ENCODE assay signal across 10 mouse cellular contexts in genomic region chr8:104569559-104569958, GRCm38 (mm10). TPM values are rescaled to one million over a fixed set of nuclear protein-coding genes. Genes with fewer than 3 reads are reported as not detected.
DNase-seq lines count a peak whose midpoint lies in the region; ATAC-seq and TF ChIP-seq lines count a peak whose summit lies in the region.
"Had no signal": no experiment of that assay in that cellular context is flagged by ENCODE, and none has a peak within 500 bp of the region (broad histone marks: within the 10 kb centered on the region; RNA-seq: fewer than 3 reads in every experiment).

No protein-coding gene starts in this region.

- no peak overlapping the region for H3K4me3 ChIP-seq in kidney, embryonic 16.5 days (ENCODE audit: low read length)
- no peak overlapping the region for H3K4me3 ChIP-seq in MEL (ENCODE audit: control insufficient read depth in 1 of 2, insufficient read depth in 1 of 2, low read depth in 2 of 2, low read length in 2 of 2)
- H3K4me3 ChIP-seq in lung, adult 2 months (replicated peaks; ENCODE audit: extremely low read depth, low read depth, low read length), result no peak overlapping the region
- H3K4me3 ChIP-seq in forebrain, embryonic 16.5 days (replicated peaks; ENCODE audit: low read length), result no peak overlapping the region

- no peak overlapping the region for H3K4me2 ChIP-seq in kidney, embryonic 16.5 days (replicated peaks; ENCODE audit: low read depth, low read length)
- no peak overlapping the region for H3K4me2 ChIP-seq in forebrain, embryonic 16.5 days (ENCODE audit: low read length)

- DNase-seq in kidney, adult 18-20 months, result peak; percentile 58
- DNase-seq in MEL (ENCODE audit: low read depth, low spot score), result peak; percentile 52
- peak; percentile 49 to 72 for DNase-seq in adrenal gland, postnatal 36 days
- DNase-seq in lung, adult 2 months, result no peak
- no peak for DNase-seq in frontal cortex, postnatal 25 days (ENCODE audit: low spot score in 2 of 2)

- peak; percentile 10; the same call in 1 of the 2 replicates for TF ChIP-seq RAD21 in MEL (IDR thresholded peaks at IDR 0.05; ENCODE audit: low read depth, low read length)

- H3K4me1 ChIP-seq in kidney, embryonic 16.5 days (ENCODE audit: insufficient read depth, low read length), result peaks cover 3% of the 10 kb centered on the region; the same call in 1 of the 2 replicates
- H3K4me1 ChIP-seq in MEL (ENCODE audit: control insufficient read depth in 1 of 2, insufficient read depth in 2 of 2, low read length in 2 of 2), result peaks cover 0 to 7% of the 10 kb centered on the region in 2 experiments; a peak in 1 of 4 replicates
- peaks cover 6% of the 10 kb centered on the region for H3K4me1 ChIP-seq in lung, adult 2 months (ENCODE audit: control insufficient read depth, insufficient read depth, low read length)
- no peaks in the 10 kb centered on the region; the same call in 1 of the 2 replicates for H3K4me1 ChIP-seq in forebrain, embryonic 16.5 days (replicated peaks; ENCODE audit: control insufficient read depth, insufficient read depth, low read length)

- H3K27ac ChIP-seq in kidney, embryonic 16.5 days (ENCODE audit: low read length), result no peak overlapping the region
- no peak overlapping the region for H3K27ac ChIP-seq in MEL (ENCODE audit: control insufficient read depth, low read depth, low read length)
- H3K27ac ChIP-seq in forebrain, embryonic 16.5 days (ENCODE audit: low read length), result no peak overlapping the region
- H3K27ac ChIP-seq: heart, embryonic 15.5 days had no signal

- H3K36me3 ChIP-seq in kidney, embryonic 16.5 days (ENCODE audit: insufficient read depth, low read length), result no peaks in the 10 kb centered on the region
- no peaks in the 10 kb centered on the region; a peak in 2 of 4 replicates for H3K36me3 ChIP-seq in MEL (ENCODE audit: control insufficient read depth in 1 of 2, insufficient read depth in 2 of 2, low read length in 2 of 2)
- H3K36me3 ChIP-seq in forebrain, embryonic 16.5 days (ENCODE audit: control insufficient read depth, insufficient read depth), result no peaks in the 10 kb centered on the region
- H3K36me3 ChIP-seq: heart, embryonic 15.5 days had no signal

- TF ChIP-seq CTCF in MEL (IDR thresholded peaks at IDR 0.05 in 2 of 3, conservative IDR thresholded peaks at IDR 0.05 in 1 of 3; ENCODE audit: control insufficient read depth in 1 of 3, insufficient read depth in 1 of 3, low read depth in 2 of 3, low read length in 3 of 3, poor library complexity in 1 of 3, severe bottlenecking in 1 of 3), result peak; percentile 28 to 65 (median 50); a peak in 5 of 6 replicates
- TF ChIP-seq CTCF in lung, adult 2 months (IDR thresholded peaks at IDR 0.05; ENCODE audit: insufficient read depth, low read length), result 0 out of 2 replicates have a peak, but pooled peaks have one; percentile 1

- H3K79me2 ChIP-seq in MEL (ENCODE audit: control insufficient read depth, insufficient read depth, low read length, poor library complexity), result no peaks in the 10 kb centered on the region; the same call in 1 of the 2 replicates

- 41% methylated on average over 1 of the region's 1 CpGs for WGBS in kidney, embryonic 16.5 days
- WGBS in lung, adult 2 months, result 37% methylated on average over 1 of the region's 1 CpGs
- WGBS in forebrain, embryonic 16.5 days, result 60% methylated on average over 1 of the region's 1 CpGs

- H3K9me3 ChIP-seq in kidney, embryonic 16.5 days (ENCODE audit: low read length), result no peaks in the 10 kb centered on the region
- H3K9me3 ChIP-seq in MEL (replicated peaks; ENCODE audit: insufficient read depth, low read length), result no peaks in the 10 kb centered on the region
- H3K9me3 ChIP-seq in forebrain, embryonic 16.5 days (ENCODE audit: control insufficient read depth, low read length), result no peaks in the 10 kb centered on the region
- H3K9me3 ChIP-seq: heart, embryonic 15.5 days had no signal

- TF ChIP-seq POLR2A in MEL (IDR thresholded peaks at IDR 0.05; ENCODE audit: control insufficient read depth in 1 of 2, insufficient read depth in 1 of 2, low read depth in 1 of 2, low read length in 2 of 2, poor library complexity in 1 of 2), result no peak
- no peak for TF ChIP-seq POLR2A in lung, adult 2 months (IDR thresholded peaks at IDR 0.05; ENCODE audit: borderline replicate concordance, extremely low read depth, low read depth, low read length)

- H3K27me3 ChIP-seq in kidney, embryonic 16.5 days (ENCODE audit: insufficient read depth, low read length), result no peaks in the 10 kb centered on the region
- H3K27me3 ChIP-seq in MEL (ENCODE audit: control insufficient read depth in 1 of 2, insufficient read depth in 2 of 2, low read length in 2 of 2), result no peaks in the 10 kb centered on the region
- no peaks in the 10 kb centered on the region for H3K27me3 ChIP-seq in forebrain, embryonic 16.5 days (replicated peaks; ENCODE audit: control insufficient read depth, insufficient read depth, low read length)
- H3K27me3 ChIP-seq: heart, embryonic 15.5 days had no signal

- no peak overlapping the region for H3K9ac ChIP-seq in kidney, embryonic 16.5 days (replicated peaks; ENCODE audit: low read length)
- no peak overlapping the region for H3K9ac ChIP-seq in MEL (ENCODE audit: control insufficient read depth, low read depth, low read length, poor library complexity, severe bottlenecking)
- no peak overlapping the region for H3K9ac ChIP-seq in forebrain, embryonic 16.5 days (replicated peaks; ENCODE audit: low read depth, low read length)
- H3K9ac ChIP-seq: heart, embryonic 15.5 days had no signal

- TF ChIP-seq EP300 in MEL (IDR thresholded peaks at IDR 0.05; ENCODE audit: low read depth in 1 of 2, low read length in 2 of 2), result no peak

- ATAC-seq in kidney, embryonic 16.5 days (ENCODE audit: low FRiP score, low TSS enrichment), result no peak
- ATAC-seq in erythroid progenitor cell, adult 5-6 weeks (replicated peaks; ENCODE audit: low FRiP score, poor library complexity, severe bottlenecking), result no peak
- no peak for ATAC-seq in forebrain, embryonic 16.5 days

TF ChIP-seq in MEL, 35 proteins besides CTCF, POLR2A, EP300 and RAD21 (continues in another document):
- TF ChIP-seq MAZ (IDR thresholded peaks at IDR 0.05; ENCODE audit: low read depth, low read length), result no peak

RNA-seq across cellular contexts. Expression of gene Pdp2, which starts 21.7 kb away (rescaled TPM):
- polyA plus RNA-seq in kidney, embryonic 16.5 days (2015; fragmentation: Nextera tagmentation; extraction: Ambion mirVana), result 19.2 and 20.3 TPM in 2 replicates
- total RNA-seq in MEL (2012; rRNA removed), result 12.2 and 12.3 TPM in 2 replicates
- 10 to 100 TPM in 1 of 2 experiments, not detected in 1; 12.4 TPM for polyA plus RNA-seq in MEL (2012; ENCODE audit: insufficient read depth in 1 of 2, insufficient read length in 2 of 2, low read depth in 1 of 2, low replicate concordance in 2 of 2, missing spikeins in 1 of 2)
- total RNA-seq in adrenal gland, postnatal 36 days (2021), result 10 to 100 TPM; 30.4 to 33.0 TPM
- polyA plus RNA-seq in lung, adult 2 months (2012; rRNA removed), result 3.4 and 4.4 TPM in 2 replicates
- total RNA-seq in erythroid progenitor cell, adult 5-6 weeks (2015; ENCODE audit: low replicate concordance), result 0.36 and 2.1 TPM in 2 replicates
- 1.2 and 1.7 TPM in 2 replicates for total RNA-seq in erythroid progenitor cell, adult 5-6 weeks (2017; ENCODE audit: low replicate concordance)
- 18.4 TPM in 2 replicates for polyA plus RNA-seq in forebrain, embryonic 16.5 days (2015; fragmentation: Nextera tagmentation; extraction: Ambion mirVana)

RNA-seq across cellular contexts. Expression of gene Car7, which starts 35.1 kb away (rescaled TPM):
- polyA plus RNA-seq in kidney, embryonic 16.5 days (2015; fragmentation: Nextera tagmentation; extraction: Ambion mirVana), result 2.4 and 3.3 TPM in 2 replicates
- 2.9 and 3.1 TPM in 2 replicates for total RNA-seq in MEL (2012; rRNA removed)
- 1 to 10 TPM in 1 of 2 experiments, not detected in 1; 2.4 TPM for polyA plus RNA-seq in MEL (2012; ENCODE audit: insufficient read depth in 1 of 2, insufficient read length in 2 of 2, low read depth in 1 of 2, low replicate concordance in 2 of 2, missing spikeins in 1 of 2)
- total RNA-seq in adrenal gland, postnatal 36 days (2021), result 1 to 10 TPM; 1.5 to 4.1 TPM
- 1.4 and 1.8 TPM in 2 replicates for polyA plus RNA-seq in lung, adult 2 months (2012; rRNA removed)
- total RNA-seq in erythroid progenitor cell, adult 5-6 weeks (2015; ENCODE audit: low replicate concordance), result not detected in 2 replicates
- not detected in 2 replicates for total RNA-seq in erythroid progenitor cell, adult 5-6 weeks (2017; ENCODE audit: low replicate concordance)
- 1.6 and 1.9 TPM in 2 replicates for polyA plus RNA-seq in forebrain, embryonic 16.5 days (2015; fragmentation: Nextera tagmentation; extraction: Ambion mirVana)

RNA-seq across cellular contexts. Expression of gene Nae1, which starts 35.1 kb away (rescaled TPM):
- polyA plus RNA-seq in kidney, embryonic 16.5 days (2015; fragmentation: Nextera tagmentation; extraction: Ambion mirVana), result 98.6 and 99.2 TPM in 2 replicates
- total RNA-seq in MEL (2012; rRNA removed), result 41.9 and 49.7 TPM in 2 replicates
- polyA plus RNA-seq in MEL (2012; ENCODE audit: insufficient read depth in 1 of 2, insufficient read length in 2 of 2, low read depth in 1 of 2, low replicate concordance in 2 of 2, missing spikeins in 1 of 2), result 10 to 100 TPM in 1 of 2 experiments, not detected in 1; 39.2 TPM
- 10 to 100 TPM; 36.4 to 38.4 TPM for total RNA-seq in adrenal gland, postnatal 36 days (2021)
- 7.4 and 17.1 TPM in 2 replicates for polyA plus RNA-seq in lung, adult 2 months (2012; rRNA removed)
- 52.8 and 59.8 TPM in 2 replicates for total RNA-seq in erythroid progenitor cell, adult 5-6 weeks (2015; ENCODE audit: low replicate concordance)
- 57.4 and 77.1 TPM in 2 replicates for total RNA-seq in erythroid progenitor cell, adult 5-6 weeks (2017; ENCODE audit: low replicate concordance)
- polyA plus RNA-seq in forebrain, embryonic 16.5 days (2015; fragmentation: Nextera tagmentation; extraction: Ambion mirVana), result 122 and 131 TPM in 2 replicates

RNA-seq across cellular contexts. Expression of gene Cdh16, which starts 54.6 kb away (rescaled TPM):
- polyA plus RNA-seq in kidney, embryonic 16.5 days (2015; fragmentation: Nextera tagmentation; extraction: Ambion mirVana), result 385 and 427 TPM in 2 replicates
- total RNA-seq in MEL (2012; rRNA removed), result not detected in 2 replicates
- under 1 TPM in 1 of 2 experiments, not detected in 1; 0.45 TPM for polyA plus RNA-seq in MEL (2012; ENCODE audit: insufficient read depth in 1 of 2, insufficient read length in 2 of 2, low read depth in 1 of 2, low replicate concordance in 2 of 2, missing spikeins in 1 of 2)
- total RNA-seq in adrenal gland, postnatal 36 days (2021), result not detected
- polyA plus RNA-seq in lung, adult 2 months (2012; rRNA removed), result 9.6 and 16.2 TPM in 2 replicates
- total RNA-seq in erythroid progenitor cell, adult 5-6 weeks (2015; ENCODE audit: low replicate concordance), result not detected in 2 replicates
- total RNA-seq in erythroid progenitor cell, adult 5-6 weeks (2017; ENCODE audit: low replicate concordance), result not detected in 2 replicates
- 0.36 TPM in 1 of 2 replicates, not detected in the other for polyA plus RNA-seq in forebrain, embryonic 16.5 days (2015; fragmentation: Nextera tagmentation; extraction: Ambion mirVana)
- total RNA-seq: megakaryocyte, adult 5-6 weeks had no signal

RNA-seq across cellular contexts. Expression of gene Terb1, which starts 59.8 kb away (rescaled TPM):
- polyA plus RNA-seq in kidney, embryonic 16.5 days (2015; fragmentation: Nextera tagmentation; extraction: Ambion mirVana), result 0.36 and 0.44 TPM in 2 replicates
- total RNA-seq in MEL (2012; rRNA removed), result not detected in 2 replicates
- not detected for polyA plus RNA-seq in MEL (2012; ENCODE audit: insufficient read depth in 1 of 2, insufficient read length in 2 of 2, low read depth in 1 of 2, low replicate concordance in 2 of 2, missing spikeins in 1 of 2)
- not detected for total RNA-seq in adrenal gland, postnatal 36 days (2021)
- polyA plus RNA-seq in lung, adult 2 months (2012; rRNA removed), result 0.05 and 0.07 TPM in 2 replicates
- not detected in 2 replicates for total RNA-seq in erythroid progenitor cell, adult 5-6 weeks (2015; ENCODE audit: low replicate concordance)
- not detected in 2 replicates for total RNA-seq in erythroid progenitor cell, adult 5-6 weeks (2017; ENCODE audit: low replicate concordance)
- polyA plus RNA-seq in forebrain, embryonic 16.5 days (2015; fragmentation: Nextera tagmentation; extraction: Ambion mirVana), result 0.16 and 0.25 TPM in 2 replicates
- total RNA-seq: megakaryocyte, adult 5-6 weeks had no signal

Comparison
In these comparisons a context has a peak if more than half of its experiments do, and no peak if none do; other contexts are left out.
1. DNase-seq: peak in kidney, adult 18-20 months (single experiment), MEL (single experiment) and adrenal gland, postnatal 36 days (2 of 2); none in lung, adult 2 months (single experiment) and frontal cortex, postnatal 25 days (0 of 2).